Mouse (Mus musculus) neural tube, embryonic 12.5 days (tissue): ENCODE data around the gene Fbn1. TPM values are rescaled to one million over a fixed set of nuclear protein-coding genes. Genes with fewer than 3 reads are reported as not detected.

Source experiments
- ATAC-seq: fragments of 200-750 bp; cut with Nextera tagmentation; 2 replicates; pipeline ENCODE4 v1.8.0; 2017; ENCODE audit warnings: low read depth, mild to moderate bottlenecking, moderate TSS enrichment, moderate library complexity; ENCODE audit not compliant: low FRiP score
- H3K27ac ChIP-seq: fragments of 300-500 bp; sonication (generic); 2 replicates; pipeline ENCODE4 v1.5.1; 2016
- H3K27me3 ChIP-seq: fragments of 300-500 bp; sonication (generic); replicated peaks from 2 replicates; pipeline ENCODE4 v1.6.1; 2016; ENCODE audit warnings: mild to moderate bottlenecking
- H3K36me3 ChIP-seq: fragments of 300-500 bp; sonication (generic); 2 replicates; pipeline ENCODE4 v1.6.1; 2016; ENCODE audit warnings: mild to moderate bottlenecking
- H3K4me1 ChIP-seq: fragments of 300-500 bp; sonication (generic); 2 replicates; pipeline ENCODE4 v1.6.1; 2016
- H3K4me2 ChIP-seq: fragments of 300-500 bp; sonication (generic); replicated peaks from 2 replicates; pipeline ENCODE4 v1.6.1; 2016; ENCODE audit warnings: mild to moderate bottlenecking
- H3K4me3 ChIP-seq: fragments of 300-500 bp; sonication (generic); 2 replicates; pipeline ENCODE4 v1.5.1; 2016
- H3K9ac ChIP-seq: fragments of 300-500 bp; sonication (generic); 2 replicates; pipeline ENCODE4 v1.6.1; 2016; ENCODE audit warnings: mild to moderate bottlenecking
- H3K9me3 ChIP-seq: fragments of 300-500 bp; sonication (generic); 2 replicates; pipeline ENCODE4 v1.6.1; 2016; ENCODE audit warnings: mild to moderate bottlenecking
- WGBS: fragments of 180-500 bp; shearing (Covaris S2); methylation state at CpG from one replicate; pipeline ENCODE4 v1.1.7; 2016; 5-methylcytosine and 5-hydroxymethylcytosine counted together
- polyA plus RNA-seq: library from polyadenylated mRNA; unstranded; fragments of >200 nt; fragmentation: Nextera tagmentation; extraction: Ambion mirVana; gene quantifications from 2 replicates; pipeline ENCODE4 v1.2.1, GENCODE M21; 2016

Fbn1 gene
- polyA plus RNA-seq, 1 experiment from 2014 or later = 6.8 TPM

- no peak overlapping the region for H3K4me3 ChIP-seq
- 80% methylated on average over 2 of the region's 2 CpGs for WGBS
- ATAC-seq = no peak
- H3K4me2 ChIP-seq = no peak overlapping the region
- no peak overlapping the region for H3K27ac ChIP-seq
- no peaks in the 10 kb centered on the region for H3K9me3 ChIP-seq
- 0 out of 2 replicates have a peak, but pooled peaks cover 3% of the 10 kb centered on the region for H3K36me3 ChIP-seq
- H3K27me3 ChIP-seq = no peaks in the 10 kb centered on the region
- H3K9ac ChIP-seq = no peak overlapping the region
- H3K4me1 ChIP-seq = no peaks in the 10 kb centered on the region
Measured at GRCm38 (mm10) chr2:125380086-125380485, 127.7 kb downstream of the Fbn1 start.

GRCm38 (mm10) chr2:125379206-125379605 lies 128.6 kb downstream of the Fbn1 start:
- Histone ChIP-seq H3K27me3 (no peaks in the 10 kb centered on the region), H3K9me3 (no peaks in the 10 kb centered on the region), H3K4me1 (no peaks in the 10 kb centered on the region), H3K36me3 (0 out of 2 replicates have a peak, but pooled peaks cover 3% of the 10 kb centered on the region), H3K4me3 (no peak overlapping the region), H3K27ac (no peak overlapping the region), H3K4me2 (no peak overlapping the region), H3K9ac (no peak overlapping the region)
- no peak for ATAC-seq
- 79% methylated on average over 2 of the region's 2 CpGs for WGBS

GRCm38 (mm10) chr2:125375926-125376325 lies 131.9 kb downstream of the Fbn1 start:
- Histone ChIP-seq H3K27me3 (no peaks in the 10 kb centered on the region), H3K4me2 (no peak overlapping the region), H3K9me3 (no peaks in the 10 kb centered on the region), H3K9ac (no peak overlapping the region), H3K36me3 (0 out of 2 replicates have a peak, but pooled peaks cover 3% of the 10 kb centered on the region), H3K4me1 (no peaks in the 10 kb centered on the region), H3K4me3 (no peak overlapping the region), H3K27ac (no peak overlapping the region)
- no peak for ATAC-seq
- WGBS = 78% methylated on average over 5 of the region's 5 CpGs

- no peaks in the 10 kb centered on the region for H3K27me3 ChIP-seq
- WGBS = 83% methylated on average over 10 of the region's 10 CpGs
- 0 out of 2 replicates have a peak, but pooled peaks cover 3% of the 10 kb centered on the region for H3K36me3 ChIP-seq
- no peak overlapping the region for H3K4me3 ChIP-seq
- no peak for ATAC-seq
- no peak overlapping the region for H3K27ac ChIP-seq
- no peaks in the 10 kb centered on the region for H3K4me1 ChIP-seq
- no peaks in the 10 kb centered on the region for H3K9me3 ChIP-seq
- H3K4me2 ChIP-seq = no peak overlapping the region
- no peak overlapping the region for H3K9ac ChIP-seq
Measured at GRCm38 (mm10) chr2:125375301-125375700, 132.5 kb downstream of the Fbn1 start.

- no peaks in the 10 kb centered on the region for H3K4me1 ChIP-seq
- WGBS = 92% methylated on average over 8 of the region's 8 CpGs
- ATAC-seq = no peak
Measured at GRCm38 (mm10) chr2:125369666-125370065, 138.1 kb downstream of the Fbn1 start.

GRCm38 (mm10) chr2:125368616-125369015 lies 139.2 kb downstream of the Fbn1 start:
- no peak overlapping the region for H3K4me2 ChIP-seq
- no peaks in the 10 kb centered on the region for H3K9me3 ChIP-seq
- H3K9ac ChIP-seq = no peak overlapping the region
- ATAC-seq = no peak
- no peak overlapping the region for H3K4me3 ChIP-seq
- WGBS = 78% methylated on average over 4 of the region's 4 CpGs
- no peaks in the 10 kb centered on the region for H3K4me1 ChIP-seq
- H3K36me3 ChIP-seq = peaks cover 7% of the 10 kb centered on the region
- H3K27ac ChIP-seq = no peak overlapping the region
- H3K27me3 ChIP-seq = no peaks in the 10 kb centered on the region

More at GRCm38 (mm10) chr2:125369666-125370065, 138.1 kb downstream of the Fbn1 start:
- no peaks in the 10 kb centered on the region for H3K9me3 ChIP-seq
- no peak overlapping the region for H3K9ac ChIP-seq
- peaks cover 7% of the 10 kb centered on the region for H3K36me3 ChIP-seq
- H3K4me3 ChIP-seq = no peak overlapping the region
- H3K27me3 ChIP-seq = no peaks in the 10 kb centered on the region
- H3K27ac ChIP-seq = no peak overlapping the region
- H3K4me2 ChIP-seq = no peak overlapping the region

GRCm38 (mm10) chr2:125361661-125362060 lies 146.1 kb downstream of the Fbn1 start:
- Histone ChIP-seq H3K27ac (no peak overlapping the region), H3K4me1 (no peaks in the 10 kb centered on the region), H3K4me2 (no peak overlapping the region), H3K36me3 (peaks cover 12% of the 10 kb centered on the region), H3K9me3 (no peaks in the 10 kb centered on the region), H3K4me3 (no peak overlapping the region), H3K27me3 (no peaks in the 10 kb centered on the region), H3K9ac (no peak overlapping the region)
- 90% methylated on average over 4 of the region's 4 CpGs for WGBS
- no peak for ATAC-seq

- WGBS = 89% methylated on average over 3 of the region's 3 CpGs
- ATAC-seq = no peak
- Histone ChIP-seq H3K4me1 (no peaks in the 10 kb centered on the region), H3K4me3 (no peak overlapping the region), H3K4me2 (no peak overlapping the region), H3K27ac (no peak overlapping the region), H3K36me3 (no peaks in the 10 kb centered on the region; the same call in 1 of the 2 replicates), H3K27me3 (no peaks in the 10 kb centered on the region), H3K9ac (no peak overlapping the region), H3K9me3 (no peaks in the 10 kb centered on the region)
Measured at GRCm38 (mm10) chr2:125356486-125356885, 151.3 kb downstream of the Fbn1 start.

GRCm38 (mm10) chr2:125356068-125356467 lies 151.7 kb downstream of the Fbn1 start:
- no peak overlapping the region for H3K4me3 ChIP-seq
- no peaks in the 10 kb centered on the region for H3K9me3 ChIP-seq
- ATAC-seq = no peak
- no peak overlapping the region for H3K9ac ChIP-seq
- no peak overlapping the region for H3K27ac ChIP-seq
- no peak overlapping the region for H3K4me2 ChIP-seq
- 94% methylated on average over 5 of the region's 5 CpGs for WGBS
- no peaks in the 10 kb centered on the region for H3K27me3 ChIP-seq
- no peaks in the 10 kb centered on the region; the same call in 1 of the 2 replicates for H3K36me3 ChIP-seq
- H3K4me1 ChIP-seq = no peaks in the 10 kb centered on the region

GRCm38 (mm10) chr2:125355216-125355971 lies 152.4 kb downstream of the Fbn1 start:
- H3K9ac ChIP-seq = no peak overlapping the region
- no peaks in the 10 kb centered on the region for H3K9me3 ChIP-seq
- ATAC-seq = no peak
- H3K4me2 ChIP-seq = no peak overlapping the region
- 85% methylated on average over 11 of the region's 11 CpGs for WGBS
- H3K27ac ChIP-seq = no peak overlapping the region
- no peaks in the 10 kb centered on the region for H3K27me3 ChIP-seq
- H3K4me1 ChIP-seq = no peaks in the 10 kb centered on the region
- H3K36me3 ChIP-seq = no peaks in the 10 kb centered on the region; the same call in 1 of the 2 replicates
- H3K4me3 ChIP-seq = no peak overlapping the region

- no peak overlapping the region for H3K4me3 ChIP-seq
- 84% methylated on average over 11 of the region's 11 CpGs for WGBS
- no peak overlapping the region for H3K9ac ChIP-seq
- H3K4me2 ChIP-seq = no peak overlapping the region
- H3K27ac ChIP-seq = no peak overlapping the region
- no peak for ATAC-seq
- H3K36me3 ChIP-seq = no peaks in the 10 kb centered on the region; the same call in 1 of the 2 replicates
- H3K4me1 ChIP-seq = no peaks in the 10 kb centered on the region
- no peaks in the 10 kb centered on the region for H3K9me3 ChIP-seq
- no peaks in the 10 kb centered on the region for H3K27me3 ChIP-seq
Measured at GRCm38 (mm10) chr2:125354587-125354986, 153.2 kb downstream of the Fbn1 start.

GRCm38 (mm10) chr2:125349144-125349543 lies 158.6 kb downstream of the Fbn1 start:
- H3K9me3 ChIP-seq = no peaks in the 10 kb centered on the region
- H3K9ac ChIP-seq = no peak overlapping the region
- no peaks in the 10 kb centered on the region for H3K4me1 ChIP-seq
- 95% methylated on average over 5 of the region's 5 CpGs for WGBS
- ATAC-seq = no peak
- H3K27me3 ChIP-seq = no peaks in the 10 kb centered on the region
- H3K36me3 ChIP-seq = peaks cover 6% of the 10 kb centered on the region; the same call in 1 of the 2 replicates
- H3K27ac ChIP-seq = no peak overlapping the region
- no peak overlapping the region for H3K4me3 ChIP-seq
- no peak overlapping the region for H3K4me2 ChIP-seq
